Mouse (Mus musculus): ENCODE data around the gene Zswim4. TPM values are rescaled to one million over a fixed set of nuclear protein-coding genes. Genes with fewer than 3 reads are reported as not detected.
A peak's percentile ranks its signal among the peaks of the same experiment; 100 is the strongest.

Zswim4 gene
- polyA plus RNA-seq, 1 experiment from 2014 or later, result 57.9 TPM

DNA sequence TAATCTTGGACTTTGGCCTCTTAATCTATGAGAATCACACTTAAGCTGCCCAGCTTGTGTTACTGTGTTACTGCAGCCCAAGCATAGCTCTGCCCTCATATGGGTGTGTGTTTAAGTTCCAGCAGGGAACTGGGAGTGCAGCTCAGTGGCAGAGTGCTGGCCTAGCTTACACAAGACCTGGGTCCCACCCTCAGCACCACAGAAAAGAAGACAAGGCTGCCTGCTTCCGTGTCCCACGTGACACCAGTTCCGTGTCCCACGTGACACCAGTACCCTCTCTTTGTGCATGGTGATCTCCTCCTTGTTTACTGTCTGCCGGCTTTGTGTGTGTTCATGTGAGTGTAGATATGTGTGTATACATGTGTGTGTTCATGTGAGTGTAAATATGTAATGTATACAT lies 18.7 kb downstream of the Zswim4 start:
- H3K36me3 ChIP-seq, result peaks cover 92% of the 10 kb centered on the region
- 97% methylated on average over 5 of the region's 5 CpGs for WGBS
- no peak overlapping the region for H3K4me2 ChIP-seq (replicated peaks)
- H3K9ac ChIP-seq, result no peak overlapping the region
- no peak overlapping the region for H3K4me3 ChIP-seq
- ATAC-seq (ENCODE audit: low FRiP score, low read depth), result no peak
- no peaks in the 10 kb centered on the region for H3K9me3 ChIP-seq
- no peaks in the 10 kb centered on the region for H3K4me1 ChIP-seq
- H3K27ac ChIP-seq, result no peak overlapping the region
- H3K27me3 ChIP-seq (replicated peaks), result no peaks in the 10 kb centered on the region

DNA sequence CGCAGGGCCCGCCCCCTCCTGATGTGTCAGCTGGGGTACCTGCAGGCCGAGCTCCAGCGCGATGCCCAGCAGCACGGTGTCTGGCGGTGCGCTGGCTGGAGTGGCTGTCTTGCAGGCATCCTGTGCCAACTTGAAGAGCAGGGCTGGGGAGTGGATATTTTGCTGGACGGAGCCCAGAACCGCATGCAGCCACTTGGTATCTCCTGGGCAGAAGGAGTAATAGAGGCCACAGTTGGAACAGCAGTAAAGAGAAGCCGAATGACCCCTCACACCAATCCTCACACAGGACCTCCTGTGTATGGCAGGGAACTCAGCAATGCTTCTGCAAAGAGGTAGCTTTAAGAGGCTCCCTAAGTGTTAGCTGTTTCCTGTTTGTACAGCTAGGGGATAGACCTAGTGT lies 19.6 kb downstream of the Zswim4 start:
- H3K4me1 ChIP-seq, result no peaks in the 10 kb centered on the region
- no peak overlapping the region for H3K27ac ChIP-seq
- H3K4me2 ChIP-seq (replicated peaks), result no peak overlapping the region
- peaks cover 92% of the 10 kb centered on the region for H3K36me3 ChIP-seq
- H3K27me3 ChIP-seq (replicated peaks), result no peaks in the 10 kb centered on the region
- no peak overlapping the region for H3K4me3 ChIP-seq
- ATAC-seq (ENCODE audit: low FRiP score, low read depth), result no peak
- 96% methylated on average over 11 of the region's 11 CpGs for WGBS
- H3K9me3 ChIP-seq, result no peaks in the 10 kb centered on the region
- H3K9ac ChIP-seq, result no peak overlapping the region

DNA sequence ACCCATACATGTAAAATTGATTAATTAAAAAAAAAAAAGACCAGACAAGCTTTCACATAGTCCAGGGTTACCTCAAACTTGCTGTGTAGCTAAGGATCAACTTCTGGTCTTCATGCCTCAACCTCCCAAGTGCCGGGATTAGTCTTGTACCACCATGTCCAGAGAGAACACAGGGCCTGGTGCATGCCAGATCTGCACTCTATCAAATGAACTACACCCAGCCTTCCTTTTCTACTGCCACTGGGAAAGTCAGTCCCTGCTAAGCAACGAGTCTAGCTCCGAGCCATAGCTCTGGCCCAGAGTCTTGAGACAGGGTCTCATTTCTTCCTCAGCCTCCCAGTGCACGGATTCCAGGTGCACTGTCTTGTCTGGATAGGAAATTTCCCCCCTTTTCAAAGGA lies 23.6 kb downstream of the Zswim4 start:
- no peak overlapping the region for H3K9ac ChIP-seq
- H3K27me3 ChIP-seq (replicated peaks), result no peaks in the 10 kb centered on the region
- no peaks in the 10 kb centered on the region for H3K9me3 ChIP-seq
- no peak overlapping the region for H3K27ac ChIP-seq
- ATAC-seq (ENCODE audit: low FRiP score, low read depth), result no peak
- H3K36me3 ChIP-seq, result peaks cover 90% of the 10 kb centered on the region
- H3K4me1 ChIP-seq, result peaks cover 19% of the 10 kb centered on the region
- no peak overlapping the region for H3K4me2 ChIP-seq (replicated peaks)
- no peak overlapping the region for H3K4me3 ChIP-seq
- WGBS, result 91% methylated on average over 4 of the region's 4 CpGs

DNA sequence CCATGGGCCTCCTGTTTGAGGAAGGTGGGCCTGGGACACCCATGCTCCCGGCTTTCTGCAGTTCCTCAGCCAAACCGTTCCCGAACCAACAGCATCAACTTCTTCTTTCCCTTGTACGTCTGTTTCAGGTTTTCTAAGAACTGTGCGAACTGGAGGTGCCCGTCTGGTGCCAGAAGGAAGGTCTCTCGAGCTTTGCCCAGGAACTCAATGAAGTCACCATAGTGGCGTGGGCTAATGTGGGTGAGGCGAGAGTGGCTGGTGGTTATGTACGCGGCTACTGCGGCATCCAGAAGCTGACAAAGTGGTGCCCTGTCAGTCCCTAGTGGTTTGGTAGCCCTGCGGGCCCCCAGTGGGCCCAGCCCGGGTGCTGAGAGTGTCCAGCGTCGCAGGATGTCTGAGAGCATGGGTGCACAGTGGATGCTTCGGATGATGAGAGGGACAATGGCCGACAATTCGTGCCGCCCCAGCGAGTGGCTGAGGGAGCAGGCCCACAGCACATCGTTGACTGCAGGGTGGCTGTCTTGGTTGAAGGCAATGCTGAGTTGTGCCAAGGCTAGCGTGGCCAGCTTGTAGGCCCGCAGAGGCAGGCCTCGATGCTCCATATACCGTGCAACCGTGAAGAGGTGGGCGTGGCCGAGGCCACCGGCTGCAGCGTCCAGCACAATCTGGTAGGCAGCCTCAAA lies 24.8 kb downstream of the Zswim4 start:
- no peaks in the 10 kb centered on the region for H3K9me3 ChIP-seq
- H3K4me3 ChIP-seq, result no peak overlapping the region
- H3K36me3 ChIP-seq, result peaks cover 77% of the 10 kb centered on the region
- no peak overlapping the region for H3K27ac ChIP-seq
- H3K27me3 ChIP-seq (replicated peaks), result no peaks in the 10 kb centered on the region
- no peak overlapping the region for H3K9ac ChIP-seq
- ATAC-seq (ENCODE audit: low FRiP score, low read depth), result no peak
- H3K4me2 ChIP-seq (replicated peaks), result no peak overlapping the region
- 95% methylated on average over 31 of the region's 31 CpGs for WGBS
- H3K4me1 ChIP-seq, result peaks cover 30% of the 10 kb centered on the region

DNA sequence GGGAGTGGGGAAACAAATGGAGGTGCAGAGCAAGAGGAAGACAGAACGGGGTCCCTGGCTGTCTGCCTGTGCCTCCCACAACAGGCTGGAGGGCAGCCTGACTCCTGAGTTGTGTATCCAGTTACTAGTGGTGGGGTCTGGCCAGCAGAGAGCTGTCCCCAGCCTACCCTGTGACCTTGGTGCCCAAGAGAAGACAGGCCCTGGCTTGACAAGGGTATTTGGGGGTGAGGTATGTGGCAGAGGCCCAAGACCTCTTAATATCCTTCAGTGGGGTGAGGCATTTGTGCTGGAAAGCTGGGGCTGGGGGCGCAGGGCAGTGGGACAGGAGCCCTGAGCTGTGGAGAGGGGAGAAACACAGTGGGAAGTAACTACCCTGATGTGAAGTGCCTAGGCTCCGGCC lies 25.7 kb downstream of the Zswim4 start:
- Histone ChIP-seq H3K9me3 (no peaks in the 10 kb centered on the region), H3K4me1 (peaks cover 30% of the 10 kb centered on the region), H3K4me3 (no peak overlapping the region), H3K9ac (no peak overlapping the region), H3K4me2 (replicated peaks) (no peak overlapping the region), H3K27me3 (replicated peaks) (no peaks in the 10 kb centered on the region), H3K27ac (no peak overlapping the region), H3K36me3 (peaks cover 71% of the 10 kb centered on the region)
- no peak for ATAC-seq (ENCODE audit: low FRiP score, low read depth)
- 93% methylated on average over 3 of the region's 3 CpGs for WGBS

DNA sequence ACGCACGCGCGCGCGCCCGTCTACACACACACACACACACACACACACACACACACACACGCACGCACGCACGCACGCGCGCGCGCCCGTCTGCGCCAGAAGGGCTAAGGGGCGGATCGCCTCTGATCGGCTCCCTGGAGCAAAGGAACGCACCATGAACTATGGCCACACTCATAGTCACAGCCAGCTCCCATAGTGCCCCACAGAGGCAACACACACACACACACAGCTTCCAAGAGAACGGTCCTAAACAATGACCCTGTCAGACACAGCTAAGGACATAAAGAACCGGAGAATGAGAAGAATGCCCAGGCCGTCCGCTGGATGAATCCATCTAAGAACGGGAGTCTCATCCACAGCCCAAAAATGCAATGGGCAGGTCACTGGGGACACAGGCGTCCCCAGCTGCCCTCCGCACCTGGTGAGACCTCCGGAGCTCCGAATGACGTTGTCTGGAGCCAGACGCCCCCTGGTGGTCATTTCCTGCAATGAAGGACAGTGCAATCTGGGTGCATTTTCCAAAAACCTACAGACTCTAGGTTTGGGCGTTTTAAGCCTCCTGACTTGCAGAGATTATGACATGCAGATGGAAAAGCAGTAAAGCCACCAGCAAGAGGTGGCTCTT lies 26.6 kb downstream of the Zswim4 start:
- Histone ChIP-seq H3K27me3 (replicated peaks) (no peaks in the 10 kb centered on the region), H3K36me3 (peaks cover 62% of the 10 kb centered on the region), H3K4me2 (replicated peaks) (peak overlapping the region; percentile 7), H3K4me1 (peaks cover 30% of the 10 kb centered on the region), H3K27ac (no peak overlapping the region), H3K4me3 (no peak overlapping the region), H3K9ac (no peak overlapping the region), H3K9me3 (no peaks in the 10 kb centered on the region)
- peak; percentile 45; the same call in 1 of the 2 replicates for ATAC-seq (ENCODE audit: low FRiP score, low read depth)
- 55% methylated on average over 33 of the region's 34 CpGs for WGBS

DNA sequence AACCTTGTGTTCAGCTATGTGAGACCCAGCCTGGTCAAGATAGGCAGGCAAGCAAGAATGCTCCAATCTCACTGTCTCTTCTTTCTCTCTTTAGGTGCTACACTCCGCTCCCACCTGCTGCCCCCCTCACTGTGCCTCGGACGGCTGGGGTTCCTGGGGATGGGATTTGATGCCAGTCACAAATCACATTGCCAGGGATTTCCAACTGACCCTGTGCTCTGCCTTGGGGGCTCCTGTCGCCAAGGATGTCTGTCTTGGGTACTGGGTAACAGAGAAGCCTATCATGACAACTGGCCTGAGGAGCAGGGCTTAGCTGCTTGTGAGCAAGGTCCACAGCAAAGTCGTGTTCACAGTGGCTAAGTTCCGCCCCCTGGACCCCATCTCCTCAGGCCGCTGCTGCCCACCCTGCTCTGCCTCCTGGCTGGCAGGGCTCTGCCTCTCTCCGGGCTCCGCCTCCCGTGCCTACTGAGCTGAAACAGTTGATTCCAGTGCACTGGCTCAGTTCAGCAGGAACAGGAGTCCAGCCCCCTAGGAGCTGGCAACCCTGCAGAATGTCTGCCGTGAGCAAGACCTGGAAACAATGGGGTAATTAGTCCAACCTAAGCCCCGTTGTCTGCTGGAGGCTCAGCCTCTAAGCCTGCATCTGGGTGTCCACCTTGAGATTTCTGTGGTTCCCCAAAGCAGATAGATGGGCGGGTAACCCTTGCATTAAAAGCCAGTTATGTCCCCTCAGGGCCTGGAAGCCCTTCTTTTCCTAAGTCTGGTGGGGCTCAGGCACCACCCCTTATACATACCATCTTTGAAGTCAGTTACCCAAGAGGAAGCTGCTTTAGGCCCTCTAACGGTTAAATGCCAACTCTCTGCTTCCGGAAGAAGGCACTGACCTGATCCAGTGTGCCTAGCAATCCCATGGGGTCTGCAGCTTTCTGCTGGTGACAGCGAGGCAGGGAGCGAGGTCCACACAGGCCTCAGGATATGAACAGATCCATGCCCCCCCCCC lies 28.2 kb downstream of the Zswim4 start:
- H3K4me2 ChIP-seq (replicated peaks), result no peak overlapping the region; the same call in 1 of the 2 replicates
- H3K9ac ChIP-seq, result peak overlapping the region; percentile 35; the same call in 1 of the 2 replicates
- H3K4me1 ChIP-seq, result peaks cover 35% of the 10 kb centered on the region
- peaks cover 46% of the 10 kb centered on the region for H3K36me3 ChIP-seq
- peak overlapping the region; percentile 17; the same call in 1 of the 2 replicates for H3K27ac ChIP-seq
- H3K27me3 ChIP-seq (replicated peaks), result no peaks in the 10 kb centered on the region
- 51% methylated on average over 17 of the region's 17 CpGs for WGBS
- H3K9me3 ChIP-seq, result no peaks in the 10 kb centered on the region
- H3K4me3 ChIP-seq, result no peak overlapping the region
- no peak; the same call in 1 of the 2 replicates for ATAC-seq (ENCODE audit: low FRiP score, low read depth)

DNA sequence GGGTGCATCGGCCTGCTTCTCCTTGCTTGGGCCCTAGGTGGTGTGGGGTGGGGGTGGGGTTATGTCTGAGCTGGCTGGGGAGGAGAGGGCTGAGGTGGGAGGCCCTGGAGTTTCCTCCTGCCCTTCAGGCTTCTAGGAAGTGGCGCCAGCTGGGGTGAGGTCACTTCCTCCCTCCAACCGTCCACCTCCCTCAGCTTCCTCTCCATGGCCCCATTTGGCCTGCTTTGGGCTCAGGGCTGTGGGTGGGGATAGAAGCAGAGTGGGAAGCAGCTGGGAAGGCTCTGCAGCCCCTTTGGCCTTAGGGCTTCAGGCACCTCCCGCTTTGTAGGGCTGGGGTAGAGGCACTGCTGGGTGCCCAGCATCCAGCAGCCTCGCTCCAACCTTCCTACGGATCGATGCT lies 29.0 kb downstream of the Zswim4 start:
- H3K36me3 ChIP-seq, result peaks cover 37% of the 10 kb centered on the region
- H3K4me3 ChIP-seq, result no peak overlapping the region
- H3K4me2 ChIP-seq (replicated peaks), result 0 out of 2 replicates have a peak overlapping the region, but pooled peaks have one; percentile 3
- H3K27ac ChIP-seq, result 0 out of 2 replicates have a peak overlapping the region, but pooled peaks have one; percentile 17
- no peaks in the 10 kb centered on the region for H3K9me3 ChIP-seq
- ATAC-seq (ENCODE audit: low FRiP score, low read depth), result no peak
- H3K4me1 ChIP-seq, result peaks cover 44% of the 10 kb centered on the region
- H3K9ac ChIP-seq, result no peak overlapping the region
- 69% methylated on average over 7 of the region's 7 CpGs for WGBS
- no peaks in the 10 kb centered on the region for H3K27me3 ChIP-seq (replicated peaks)

DNA sequence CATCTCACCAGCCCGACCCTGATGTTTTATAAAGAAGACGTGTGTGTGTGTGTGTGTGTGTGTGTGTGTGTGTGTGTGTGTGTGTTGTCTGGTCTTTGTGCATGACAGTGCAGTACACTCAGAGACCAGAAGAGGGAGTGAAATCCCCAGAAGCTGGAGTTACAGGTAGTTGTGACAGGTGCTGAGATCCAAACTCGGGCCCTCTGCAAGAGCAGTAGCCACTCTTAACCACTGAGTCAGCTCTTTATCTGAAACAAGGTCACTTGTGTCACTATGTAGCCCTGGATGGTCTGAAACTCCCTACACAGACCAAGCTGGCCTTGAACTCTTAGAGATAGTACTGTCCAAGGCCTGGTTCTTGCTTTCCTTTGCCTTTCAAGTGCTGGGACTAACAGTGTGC lies 30.2 kb downstream of the Zswim4 start:
- peaks cover 26% of the 10 kb centered on the region for H3K36me3 ChIP-seq
- H3K27ac ChIP-seq, result no peak overlapping the region
- WGBS, result 88% methylated on average over 3 of the region's 3 CpGs
- H3K4me1 ChIP-seq, result peaks cover 49% of the 10 kb centered on the region
- H3K9ac ChIP-seq, result no peak overlapping the region
- no peak overlapping the region for H3K4me3 ChIP-seq
- no peak overlapping the region for H3K4me2 ChIP-seq (replicated peaks)
- H3K9me3 ChIP-seq, result no peaks in the 10 kb centered on the region
- no peak for ATAC-seq (ENCODE audit: low FRiP score, low read depth)
- H3K27me3 ChIP-seq (replicated peaks), result no peaks in the 10 kb centered on the region

DNA sequence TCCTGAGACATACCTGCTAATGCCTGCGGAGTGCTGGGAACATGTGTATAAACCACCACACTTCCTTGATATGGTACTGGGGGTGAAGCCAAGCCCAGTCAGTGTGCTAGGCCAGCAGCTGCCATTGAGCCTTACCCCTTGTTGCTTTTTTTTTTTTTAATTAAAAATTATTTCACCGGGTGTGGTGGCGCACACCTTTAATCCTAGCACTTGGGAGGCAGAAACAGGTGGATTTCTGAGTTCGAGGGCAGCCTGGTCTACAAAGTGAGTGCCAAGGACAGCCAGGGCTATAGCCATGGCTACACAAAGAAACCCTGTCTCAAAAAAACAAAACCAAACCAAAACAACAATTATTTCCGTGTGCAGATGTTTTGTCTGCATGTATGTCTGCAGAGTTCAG lies 31.8 kb downstream of the Zswim4 start:
- no peak for ATAC-seq (ENCODE audit: low FRiP score, low read depth)
- Histone ChIP-seq H3K4me2 (replicated peaks) (no peak overlapping the region), H3K9me3 (no peaks in the 10 kb centered on the region), H3K4me1 (peaks cover 60% of the 10 kb centered on the region), H3K27me3 (replicated peaks) (no peaks in the 10 kb centered on the region; the same call in 1 of the 2 replicates), H3K27ac (no peak overlapping the region), H3K4me3 (no peak overlapping the region), H3K36me3 (peaks cover 15% of the 10 kb centered on the region), H3K9ac (no peak overlapping the region)
- WGBS, result 92% methylated on average over 5 of the region's 5 CpGs

DNA sequence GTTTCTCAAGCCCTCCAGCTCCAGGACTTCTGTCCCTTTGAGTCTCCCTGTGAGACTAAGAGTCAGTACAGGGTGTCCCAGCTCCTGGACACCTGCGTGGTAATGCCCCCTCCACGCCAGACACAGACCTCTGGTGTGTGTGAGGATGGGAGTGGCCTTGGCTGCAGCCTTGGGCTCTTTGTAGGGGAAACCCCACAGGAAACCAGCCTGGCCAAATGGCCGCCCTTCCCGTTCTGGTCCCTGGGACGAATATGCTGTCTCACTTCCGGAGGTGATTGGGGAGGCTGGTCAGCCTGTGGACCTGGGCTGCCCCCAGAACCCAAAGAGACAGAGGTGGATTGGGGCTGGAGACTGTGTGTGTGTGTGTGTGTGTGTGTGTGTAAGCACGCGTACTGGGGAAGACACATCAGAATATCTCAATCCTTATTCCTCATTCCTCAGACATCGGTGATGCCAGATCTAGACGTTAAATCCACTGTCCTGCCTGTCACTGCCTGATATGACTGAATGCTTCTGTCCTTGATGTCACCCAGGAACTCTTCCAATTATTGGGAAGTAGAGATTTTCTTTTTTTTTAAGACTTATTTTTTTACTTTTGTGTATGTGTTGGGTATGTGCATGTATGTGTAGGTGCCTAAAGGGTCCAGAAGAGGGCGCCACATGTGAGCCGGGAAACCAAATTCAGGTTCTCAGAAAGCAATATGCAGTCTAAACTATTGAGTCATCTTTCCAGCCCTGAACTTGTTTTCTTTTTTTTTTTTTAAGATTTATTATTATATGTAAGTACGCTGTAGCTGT lies 32.7 kb downstream of the Zswim4 start:
- H3K36me3 ChIP-seq, result peaks cover 7% of the 10 kb centered on the region
- WGBS, result 54% methylated on average over 13 of the region's 13 CpGs
- peak overlapping the region; percentile 32; the same call in 1 of the 2 replicates for H3K27ac ChIP-seq
- H3K4me3 ChIP-seq, result peak overlapping the region; percentile 32
- H3K4me1 ChIP-seq, result peaks cover 63% of the 10 kb centered on the region
- peak overlapping the region; percentile 51 for H3K9ac ChIP-seq
- H3K4me2 ChIP-seq (replicated peaks), result peak overlapping the region; percentile 89
- ATAC-seq (ENCODE audit: low FRiP score, low read depth), result no peak
- H3K9me3 ChIP-seq, result no peaks in the 10 kb centered on the region
- no peaks in the 10 kb centered on the region; the same call in 1 of the 2 replicates for H3K27me3 ChIP-seq (replicated peaks)
